Mouse (Mus musculus): ENCODE measurements around the gene Rgcc.

The Rgcc gene

DNA sequence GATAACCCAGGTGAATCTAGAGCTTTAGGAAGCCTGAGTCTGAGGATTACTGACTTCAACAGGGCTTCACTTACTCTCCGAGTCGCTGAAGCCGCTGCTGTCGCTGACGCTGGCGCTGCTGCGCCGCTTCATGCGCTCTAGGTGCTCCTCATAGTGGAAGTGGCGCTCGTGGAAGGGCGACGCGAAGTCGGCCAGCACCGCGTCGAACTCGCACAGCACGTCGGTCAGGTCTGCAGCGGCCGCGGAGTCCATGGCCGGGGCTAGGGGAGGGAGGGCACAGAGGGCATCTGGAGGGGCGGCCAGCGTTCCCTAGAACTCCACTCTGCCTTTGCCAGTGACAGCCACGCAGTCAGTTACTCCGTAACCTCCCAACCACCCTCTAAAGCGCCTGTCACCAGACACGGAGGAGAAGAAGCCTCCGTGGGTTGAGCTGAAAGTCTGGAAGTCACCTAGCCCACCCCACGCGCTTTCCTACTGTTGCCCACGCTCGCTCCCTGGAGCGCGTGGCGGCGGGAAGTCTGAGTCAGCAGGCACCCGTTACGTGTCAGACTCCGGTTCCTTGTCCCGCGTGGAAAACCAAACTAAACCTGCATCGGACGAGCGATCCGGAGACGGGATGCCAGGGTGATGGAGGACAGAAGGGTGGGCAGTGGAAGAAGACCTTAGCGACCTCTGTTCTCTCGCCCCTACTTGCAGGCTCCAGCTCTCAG is 649 bp downstream of the Rgcc start:
- DNase-seq (ENCODE audit: low spot score in 2 of 2) = peak in 1 of 2 experiments; percentile 41

DNA sequence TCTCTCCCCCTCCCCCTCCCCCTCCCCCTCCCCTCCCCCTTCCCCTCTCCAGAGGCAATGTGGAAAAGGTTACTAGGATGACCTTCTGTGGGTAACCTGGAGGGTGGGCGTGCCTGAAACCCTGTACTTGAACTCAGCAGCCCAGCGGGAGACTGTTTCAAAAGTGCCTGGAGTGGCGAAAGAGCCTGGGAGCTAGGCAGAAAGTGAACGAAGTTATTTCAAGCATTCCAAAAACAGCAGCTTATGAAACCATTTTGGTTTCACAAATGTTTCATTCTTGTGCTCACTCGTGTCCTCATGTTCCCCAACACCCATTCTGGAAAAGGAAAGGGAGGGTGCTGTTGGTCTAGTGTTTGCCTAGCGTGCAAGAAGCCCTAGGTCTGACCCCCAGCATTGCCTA is 1.6 kb downstream of the Rgcc start:
- DNase-seq (ENCODE audit: low spot score in 2 of 2) = no peak

DNA sequence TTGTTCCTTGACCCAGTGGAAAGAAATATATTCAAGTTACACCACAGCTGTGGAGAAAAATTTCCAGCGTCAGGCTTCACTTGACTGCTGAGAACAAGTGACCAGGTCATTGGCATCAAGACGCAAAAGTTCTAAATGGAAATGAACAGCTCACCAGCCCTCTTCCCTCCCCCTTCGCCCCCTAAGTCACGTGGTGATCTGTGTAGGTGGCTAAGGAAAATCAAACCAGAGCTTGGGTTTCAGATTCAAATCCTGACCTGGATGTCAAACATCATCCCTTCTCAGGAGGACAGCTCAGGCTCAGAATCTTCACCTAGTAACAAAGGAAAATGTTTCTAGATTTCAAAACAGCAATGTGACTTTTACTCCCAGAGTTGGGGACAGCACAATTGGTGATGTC is 2.2 kb downstream of the Rgcc start:
- no peak for DNase-seq (ENCODE audit: low spot score in 2 of 2)

DNA sequence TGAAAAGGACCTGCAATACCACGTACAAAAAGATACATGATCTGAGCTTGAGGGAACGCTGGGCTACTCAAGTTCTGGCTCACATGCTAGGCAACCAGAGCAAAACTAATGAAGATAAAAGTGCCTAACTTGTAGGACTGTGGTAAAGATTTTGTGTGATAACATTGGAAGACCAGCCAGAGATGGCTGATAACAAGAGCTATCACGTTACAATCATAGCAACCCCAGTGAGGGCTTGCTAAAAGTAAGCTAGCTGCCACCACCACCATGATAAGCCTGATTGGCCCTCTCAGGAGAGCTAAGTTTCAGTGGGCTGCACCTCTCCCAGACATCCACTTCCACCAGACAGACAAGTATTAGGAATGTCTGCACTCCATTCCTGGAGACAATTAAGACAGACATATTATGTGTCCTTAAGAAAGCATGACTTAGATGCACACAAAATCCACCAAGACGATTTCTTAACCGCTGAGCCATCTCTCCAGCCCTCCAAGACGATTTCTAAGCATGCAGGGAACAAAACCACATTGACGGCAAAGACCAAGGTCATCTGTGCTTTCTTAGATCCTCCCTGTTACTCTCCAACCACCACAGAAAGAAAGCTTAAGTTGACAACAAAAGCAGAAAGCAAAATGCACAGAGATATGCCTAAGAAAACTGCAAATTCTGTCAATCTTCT is 3.0 kb downstream of the Rgcc start:
- DNase-seq (ENCODE audit: low spot score in 2 of 2) = no peak

DNA sequence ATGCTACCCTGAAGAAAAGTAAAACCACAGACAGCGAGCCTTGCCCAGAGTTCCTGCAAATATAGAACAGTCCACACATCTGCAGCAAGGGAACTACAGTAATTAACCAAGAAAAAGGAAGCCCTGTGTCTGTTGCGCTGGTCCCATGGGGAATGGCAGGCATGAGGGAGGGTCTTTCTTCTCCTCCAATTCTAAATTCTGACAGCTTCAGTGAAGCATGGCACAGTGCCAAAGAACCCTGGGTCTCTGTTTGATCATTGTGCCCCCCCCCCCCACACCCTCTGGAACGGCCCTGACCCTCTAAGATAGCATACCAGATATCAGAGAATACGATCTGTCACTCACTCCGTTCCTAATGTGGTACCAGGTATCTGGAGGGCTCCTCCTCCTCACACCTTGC is 4.6 kb downstream of the Rgcc start:
- no peak for DNase-seq (ENCODE audit: low spot score in 2 of 2)

DNA sequence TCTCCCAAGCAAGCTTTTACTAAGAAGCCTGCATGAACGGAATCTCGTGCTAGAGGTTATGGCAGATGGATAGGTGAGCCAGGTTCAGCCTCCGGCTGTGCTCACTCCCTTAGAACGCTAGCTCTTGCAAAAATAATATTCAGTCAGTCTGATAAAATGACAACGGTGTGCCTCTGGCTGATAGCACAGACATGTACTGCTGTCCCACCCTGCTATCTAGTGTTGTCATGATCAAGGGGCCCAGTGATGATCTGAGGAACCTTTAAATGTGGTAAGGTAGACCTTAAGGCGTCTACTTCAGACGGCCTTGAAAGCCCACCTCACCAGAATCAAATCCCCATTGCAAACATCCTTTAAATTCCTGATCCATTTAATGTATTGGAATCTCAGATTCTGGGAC is 5.2 kb downstream of the Rgcc start:
- DNase-seq (ENCODE audit: low spot score in 2 of 2) = no peak

DNA sequence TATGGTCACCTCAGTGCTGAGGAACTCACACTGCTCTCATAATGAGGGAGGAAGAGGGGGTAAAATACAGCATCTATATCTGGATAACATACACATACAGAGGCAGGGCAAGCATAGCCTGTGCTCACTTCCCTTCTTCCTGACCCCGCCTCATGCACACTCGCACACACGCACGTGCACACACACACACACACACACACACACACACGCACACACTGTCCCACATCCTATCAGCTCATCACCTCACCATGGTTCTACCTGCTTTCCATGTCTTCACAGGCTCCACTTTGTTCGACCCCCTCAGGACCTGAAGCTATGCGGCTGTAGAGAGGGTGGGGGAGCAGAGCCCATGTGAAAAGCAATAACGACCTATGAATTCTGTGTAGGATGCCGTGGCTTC is 5.9 kb downstream of the Rgcc start:
- DNase-seq (ENCODE audit: low spot score in 2 of 2) = no peak

DNA sequence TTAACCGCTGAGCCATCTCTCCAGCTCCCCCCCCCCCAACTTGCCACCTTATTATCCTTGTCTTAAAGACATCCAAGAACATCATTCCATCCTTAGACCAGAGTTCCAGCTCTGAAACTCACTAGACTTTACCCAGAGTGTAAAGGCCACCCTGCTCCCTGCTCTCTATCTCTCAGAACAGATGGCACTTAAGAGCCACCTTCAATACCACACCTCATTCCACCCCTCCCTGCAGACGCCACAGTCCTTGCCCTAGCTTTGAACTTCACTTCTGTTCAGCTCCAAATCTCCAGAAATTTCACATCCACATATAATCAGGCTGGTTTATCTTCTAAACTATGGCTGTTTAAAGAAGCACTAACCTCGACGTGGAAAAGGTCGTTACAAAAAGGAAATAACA is 6.5 kb downstream of the Rgcc start:
- DNase-seq (ENCODE audit: low spot score in 2 of 2) = no peak

DNA sequence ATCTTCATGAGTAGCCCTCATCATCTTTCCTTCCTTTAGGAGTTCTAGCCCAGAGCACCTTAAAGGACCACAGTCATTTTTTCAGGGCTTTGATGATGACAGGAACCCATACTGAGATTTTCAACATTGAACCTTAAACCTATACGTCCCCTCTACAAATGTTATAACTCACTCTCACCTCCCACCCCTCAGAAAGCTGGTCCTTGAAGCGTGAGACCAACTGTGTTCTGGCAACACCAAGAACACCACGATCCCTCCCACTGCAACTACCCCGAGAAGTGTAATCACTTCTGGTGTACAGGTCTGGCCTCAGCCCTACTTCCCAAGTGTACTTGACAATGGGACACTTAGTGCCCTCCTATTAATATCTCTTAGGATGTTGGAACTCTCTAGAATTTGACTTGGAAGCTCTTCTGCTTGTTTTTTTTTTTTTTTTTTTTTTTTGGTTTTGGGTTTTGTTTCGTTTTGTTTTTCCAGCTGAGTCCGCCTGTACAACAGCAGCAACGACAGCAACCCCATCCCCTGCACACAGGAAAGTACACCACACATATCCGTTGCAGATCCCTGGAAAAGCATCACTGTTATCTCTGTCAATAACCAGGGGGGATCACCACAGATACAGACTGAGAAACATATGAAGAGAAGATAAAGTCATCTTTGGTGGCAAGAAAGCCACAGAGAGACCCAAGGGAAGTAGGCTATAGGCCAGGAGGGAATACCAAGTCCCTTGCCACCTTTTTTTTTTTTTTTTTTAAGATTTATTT is 7.2 kb downstream of the Rgcc start:
- no peak for DNase-seq (ENCODE audit: low spot score in 2 of 2)

DNA sequence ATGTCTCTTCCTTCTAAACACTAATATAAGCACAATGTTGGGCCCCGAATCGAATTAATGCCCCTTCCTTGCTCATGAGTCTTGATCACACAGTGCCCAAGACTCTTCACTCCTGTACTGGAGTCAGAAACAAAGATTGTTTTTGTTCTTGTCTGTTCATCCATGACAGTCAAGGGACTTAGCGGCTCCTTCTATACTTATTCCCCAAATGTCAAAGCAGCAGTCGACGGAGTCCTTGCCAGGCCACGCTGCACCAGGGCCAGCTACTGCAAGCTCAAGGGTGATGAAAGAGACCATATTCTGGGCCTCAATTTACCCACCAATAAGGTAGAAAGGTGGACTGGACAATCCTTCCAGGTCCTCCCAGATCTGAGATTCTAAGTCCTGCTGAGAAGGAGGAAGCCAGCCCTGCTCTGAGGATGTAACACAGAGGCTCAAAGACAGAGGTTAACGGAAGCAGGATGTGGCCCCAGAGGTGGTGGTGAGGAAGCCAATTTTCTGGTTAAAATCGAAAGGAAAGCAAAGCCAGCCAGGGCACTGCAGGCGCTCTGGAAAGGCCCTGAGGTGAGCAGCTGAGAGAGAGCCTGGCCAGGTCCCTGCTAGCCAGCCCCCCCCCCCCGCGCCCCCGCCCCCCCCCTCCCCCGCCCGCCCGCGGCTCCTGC is 8.2 kb downstream of the Rgcc start:
- no peak for DNase-seq (ENCODE audit: low spot score in 2 of 2)

DNA sequence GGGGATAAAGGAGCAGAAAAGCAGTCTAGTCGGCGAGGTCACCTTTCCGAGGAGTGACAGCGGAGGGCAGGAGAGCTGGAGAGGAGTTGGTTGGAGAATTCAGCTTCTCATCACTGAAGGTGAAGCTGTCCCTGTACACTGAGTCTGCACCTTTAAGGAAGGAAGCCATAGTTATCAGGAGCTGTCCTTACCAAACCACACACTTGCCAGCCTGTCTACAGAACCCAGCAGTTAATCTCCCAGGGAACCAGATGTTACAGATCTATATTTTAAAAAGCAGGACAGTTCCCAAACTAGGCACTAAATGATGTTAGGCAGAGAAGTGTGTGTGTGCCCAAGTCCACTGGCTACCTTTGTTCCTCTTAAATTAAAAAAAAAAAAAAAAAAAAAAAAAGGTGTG is 9.8 kb downstream of the Rgcc start:
- DNase-seq (ENCODE audit: low spot score in 2 of 2) = no peak

DNA sequence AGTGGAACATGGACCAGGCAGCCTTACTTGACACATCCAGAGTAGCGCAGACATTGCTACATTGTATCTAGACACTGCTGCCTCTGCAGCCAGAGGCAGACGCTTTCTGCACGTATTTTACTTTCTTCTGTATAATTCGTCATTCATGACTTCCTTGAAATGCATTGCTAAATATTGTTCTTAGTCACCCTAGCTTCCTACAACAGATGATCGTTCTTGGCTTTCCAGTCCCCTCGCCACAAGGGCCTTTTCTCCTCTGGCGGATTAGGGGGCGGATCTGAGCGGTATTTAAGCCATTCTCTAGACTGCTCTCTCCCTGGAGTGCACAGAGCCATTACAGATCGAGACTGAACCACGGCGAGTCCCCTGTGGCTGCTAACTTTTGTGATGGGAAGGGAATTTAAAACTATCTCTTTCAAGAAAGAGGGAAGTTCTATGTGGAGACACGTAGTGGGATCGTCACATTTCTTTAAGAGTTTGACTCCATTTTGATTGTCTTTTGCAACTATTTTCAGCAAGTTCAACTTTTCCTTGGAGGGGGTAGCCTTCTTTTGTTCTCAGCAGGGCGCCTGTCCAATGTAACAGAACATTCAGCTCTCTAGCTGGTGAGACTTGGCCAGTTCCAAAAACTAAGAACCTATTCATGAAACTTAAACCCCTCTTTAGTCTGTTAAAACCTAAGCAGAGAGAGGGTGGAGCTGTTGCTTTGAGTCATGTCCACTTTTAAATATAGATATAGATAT is 10.6 kb downstream of the Rgcc start:
- DNase-seq (ENCODE audit: low spot score in 2 of 2) = no peak

DNA sequence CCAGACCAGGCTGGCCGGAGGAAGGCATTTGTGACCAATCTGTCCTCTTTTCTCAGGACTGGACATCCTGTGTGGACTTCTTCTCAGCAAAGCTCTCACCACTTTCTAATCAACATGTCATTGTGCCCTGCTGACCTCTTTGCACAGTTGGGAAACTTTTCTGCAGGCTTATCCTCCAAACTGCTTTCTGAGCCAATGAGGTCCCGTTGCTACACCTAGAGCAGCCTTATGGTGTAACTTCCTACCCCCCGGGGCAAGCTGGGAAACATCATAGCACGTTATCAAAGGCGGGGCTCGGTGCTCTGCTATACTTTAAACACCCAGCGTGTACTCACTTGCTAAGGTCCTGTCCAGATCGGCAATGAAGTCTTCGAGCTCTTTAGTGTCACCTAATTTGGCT is 11.5 kb downstream of the Rgcc start:
- no peak for DNase-seq (ENCODE audit: low spot score in 2 of 2)

DNA sequence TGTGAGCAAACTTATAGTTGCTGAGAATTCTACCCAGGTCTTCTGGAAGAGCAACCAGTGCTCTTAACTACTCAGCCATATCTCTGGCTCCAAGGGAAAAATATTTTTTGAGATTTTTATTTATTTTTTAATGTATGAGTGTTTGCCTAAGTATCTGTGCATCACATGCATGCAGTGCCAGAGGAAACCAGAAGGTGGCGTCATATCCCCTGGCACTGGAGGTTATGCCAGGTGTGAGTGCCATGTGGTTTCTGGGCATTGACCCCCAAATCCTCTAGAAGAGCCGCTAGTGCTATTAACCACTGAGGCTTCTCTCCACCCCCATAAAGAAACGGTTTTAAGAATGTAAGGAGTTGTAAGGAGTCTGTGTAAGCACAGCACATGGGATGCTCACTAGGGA is 13.2 kb downstream of the Rgcc start:
- no peak for DNase-seq (ENCODE audit: low spot score in 2 of 2)

DNA sequence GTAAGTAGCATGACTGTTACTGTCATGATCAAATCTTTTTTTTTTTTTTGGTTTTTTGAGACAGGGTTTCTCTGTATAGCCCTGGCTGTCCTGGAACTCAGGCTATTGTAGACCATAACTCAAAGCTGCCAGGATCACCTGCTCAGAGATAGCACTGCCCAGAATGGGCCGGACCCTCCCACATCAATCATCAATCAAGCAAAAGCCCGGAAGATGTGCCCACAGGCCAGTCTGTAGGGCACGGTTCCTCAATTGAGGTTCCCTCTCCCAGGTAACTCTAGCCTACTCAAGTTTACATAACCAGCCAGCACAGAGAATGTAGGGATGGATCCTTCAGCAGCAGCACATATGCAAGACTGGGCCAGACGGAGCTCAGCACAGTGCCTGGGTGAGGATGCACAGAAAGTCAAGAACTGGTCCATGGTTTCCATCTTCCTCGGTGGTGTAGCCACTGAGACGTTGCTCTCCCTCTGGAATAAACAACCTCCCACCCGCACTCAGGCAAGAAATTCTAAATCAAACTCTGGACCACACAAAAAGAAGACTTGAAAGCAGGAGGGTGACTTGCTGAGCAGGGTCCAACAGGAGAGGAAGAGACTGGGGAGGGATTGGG is 14.1 kb downstream of the Rgcc start:
- DNase-seq (ENCODE audit: low spot score in 2 of 2) = no peak

DNA sequence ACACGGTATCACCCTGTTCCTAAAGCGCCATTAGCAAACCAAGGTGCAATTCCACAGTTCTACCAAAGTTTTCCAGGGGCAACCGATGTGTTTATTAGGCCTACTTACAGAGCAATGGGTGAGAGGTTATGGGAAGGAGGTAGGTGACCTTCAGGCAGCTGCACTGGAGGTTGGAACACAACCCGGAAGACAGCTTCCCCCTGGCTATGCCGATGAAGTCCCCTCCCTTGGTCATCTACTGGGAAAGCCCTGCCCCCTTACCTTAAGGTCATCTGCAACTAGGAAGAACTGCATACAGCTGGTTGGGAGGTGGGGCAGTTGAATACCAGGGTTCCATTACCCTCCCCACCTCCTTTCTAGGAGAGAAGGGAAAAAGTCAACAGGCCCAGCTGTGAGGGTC is 15.9 kb downstream of the Rgcc start:
- DNase-seq (ENCODE audit: low spot score in 2 of 2) = no peak

DNA sequence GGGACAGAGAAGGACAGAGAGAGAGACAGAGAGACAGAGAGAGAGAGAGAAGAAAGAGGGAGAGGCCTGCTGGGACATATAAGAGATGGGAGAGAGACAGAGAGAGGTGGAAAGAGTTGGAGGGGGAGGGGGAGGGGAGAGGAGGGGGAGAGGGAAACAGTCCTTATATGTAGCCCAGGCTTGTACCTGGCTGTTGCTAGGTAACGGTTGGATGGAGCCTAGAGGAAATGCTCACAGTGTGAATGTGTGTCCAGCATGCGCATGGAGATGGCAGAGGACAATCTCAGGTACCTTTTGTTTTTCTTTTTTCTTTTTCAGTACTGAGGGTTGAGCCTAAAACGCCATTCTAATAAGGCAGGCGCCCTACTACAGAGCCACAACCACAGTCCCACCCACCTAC is 16.8 kb downstream of the Rgcc start:
- DNase-seq (ENCODE audit: low spot score in 2 of 2) = no peak

DNA sequence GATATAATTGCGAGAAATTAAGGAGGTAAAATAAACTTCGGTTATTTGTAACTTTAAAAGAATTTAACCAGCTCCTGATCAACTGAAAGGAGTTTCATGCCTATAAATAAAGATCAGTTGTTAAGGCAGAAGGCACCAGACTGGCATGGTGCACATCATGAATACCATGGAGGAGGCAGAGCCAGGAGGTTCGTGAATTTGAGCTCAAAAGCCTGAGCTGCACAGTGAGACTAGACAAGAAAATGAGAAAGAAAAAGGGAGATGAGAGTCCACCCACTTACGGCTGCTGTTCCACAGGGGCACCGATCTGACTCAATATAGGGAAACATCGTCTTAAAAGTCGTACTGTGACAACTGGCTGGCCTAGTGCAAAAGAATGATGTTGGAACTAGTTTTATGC is 17.5 kb downstream of the Rgcc start:
- no peak for DNase-seq (ENCODE audit: low spot score in 2 of 2)

DNA sequence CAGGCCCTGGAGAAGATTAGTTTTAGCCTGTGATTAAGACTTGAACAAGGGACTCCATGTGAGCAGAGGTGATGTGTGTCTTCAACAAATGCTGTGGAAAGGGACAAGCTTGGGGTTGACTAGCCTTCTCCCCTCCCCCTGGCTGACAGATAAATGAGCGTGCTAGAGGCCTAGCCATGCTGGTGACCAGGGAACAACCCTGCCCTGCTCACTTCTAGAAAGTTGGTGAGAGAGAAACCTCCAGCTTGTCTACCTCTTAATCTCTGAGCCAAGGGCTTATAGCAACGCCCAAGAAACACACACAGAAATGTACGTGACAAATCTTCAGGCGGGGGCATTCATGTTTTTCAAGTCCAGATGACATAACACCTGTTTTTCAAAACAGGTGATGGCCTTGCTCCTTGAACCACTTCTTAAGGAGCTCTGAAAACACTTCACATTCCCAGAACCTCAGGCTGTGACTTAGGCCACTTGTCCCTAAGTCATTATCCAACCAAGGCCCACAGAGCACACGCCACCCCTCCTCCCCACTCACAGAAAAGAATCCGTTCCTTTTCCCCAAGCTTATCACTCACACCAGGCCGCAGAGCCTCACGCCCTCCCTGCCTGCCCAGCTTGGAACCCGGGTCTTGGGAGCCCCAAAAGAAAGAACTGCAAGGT is 19.4 kb downstream of the Rgcc start:
- DNase-seq (ENCODE audit: low spot score in 2 of 2) = no peak

DNA sequence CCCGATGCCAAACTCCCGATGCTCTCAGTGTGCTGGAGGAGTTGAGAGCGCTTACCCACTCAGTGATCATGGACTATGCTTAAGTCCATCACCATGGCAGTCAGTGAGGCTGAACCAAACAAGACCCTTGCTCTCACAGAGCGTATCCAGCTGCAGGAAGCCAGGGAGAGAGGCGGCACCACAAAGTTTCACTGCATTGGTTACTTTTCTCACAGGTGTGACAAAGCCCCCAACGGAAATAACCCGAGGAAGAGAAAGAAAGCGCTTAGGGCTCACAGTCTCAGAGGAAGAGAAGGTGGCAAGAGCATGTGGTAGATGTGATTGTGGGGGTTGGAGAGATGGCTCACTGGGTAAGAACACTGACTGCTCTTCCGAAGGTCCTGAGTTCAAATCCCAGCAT is 21.0 kb downstream of the Rgcc start:
- no peak for DNase-seq (ENCODE audit: low spot score in 2 of 2)

DNA sequence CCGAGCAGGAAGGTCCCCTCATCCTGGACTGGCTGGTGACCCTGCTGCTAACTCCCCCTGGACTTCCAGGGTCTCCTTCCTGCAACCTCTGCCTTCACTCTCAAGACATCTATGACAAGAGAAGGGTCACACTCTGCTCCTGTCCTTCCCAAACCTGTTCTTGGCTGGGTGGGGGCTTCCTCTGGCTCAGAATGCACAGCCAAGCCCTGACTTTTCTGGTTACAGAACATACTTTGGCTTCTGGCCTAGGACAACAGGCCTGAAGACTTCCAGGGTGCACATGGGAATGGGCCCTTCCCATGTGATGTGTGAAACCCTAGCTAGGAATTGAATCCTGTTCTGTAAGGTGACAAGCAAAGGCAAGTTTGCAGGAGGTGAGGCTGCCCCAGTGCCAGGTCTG is 22.0 kb downstream of the Rgcc start:
- no peak for DNase-seq (ENCODE audit: low spot score in 2 of 2)

Data from frontal cortex, postnatal 10 days (tissue).